Mouse (Mus musculus): ENCODE measurements around the gene Efs. TPM values are rescaled to one million over a fixed set of nuclear protein-coding genes. Genes with fewer than 3 reads are reported as not detected.
A peak's percentile ranks its signal among the peaks of the same experiment; 100 is the strongest.

The Efs gene
- total RNA-seq, 2 experiments from 2014 or later: 15.0 to 15.9 TPM

- DNase-seq: peak; percentile 77
- intact Hi-C loops (cut with DNase I): no loop called here
Observed at GRCm38 (mm10) chr14:54926401-54927158, 654 bp upstream of the Efs start.

- DNase-seq: peak; percentile 75
- intact Hi-C loops (cut with DNase I): no loop called here
Observed at GRCm38 (mm10) chr14:54924641-54925348, 1.1 kb downstream of the Efs start.

- intact Hi-C loops (cut with DNase I): no loop called here
- no peak for DNase-seq
Observed at GRCm38 (mm10) chr14:54920076-54920685, 5.7 kb downstream of the Efs start.

GRCm38 (mm10) chr14:54913343-54913742 lies 12.6 kb downstream of the Efs start:
- DNase-seq: no peak
- intact Hi-C loops (cut with DNase I): no loop called here

GRCm38 (mm10) chr14:54912886-54913285 lies 13.0 kb downstream of the Efs start, which contains the start of gene Slc22a17:
TSS of gene Slc22a17 (minus strand) at chr14:54913132.
- intact Hi-C loops (cut with DNase I): no loop called here
- peak; percentile 86 for DNase-seq

GRCm38 (mm10) chr14:54912109-54912850 lies 13.6 kb downstream of the Efs start:
- intact Hi-C loops (cut with DNase I): no loop called here
- peak; percentile 68 for DNase-seq

- intact Hi-C loops (cut with DNase I): loop anchor here (5.0 kb wide), 1 partner anchor 189 kb away; no protein-coding TSS in a partner anchor
Observed at GRCm38 (mm10) chr14:54908682-54909081, 17.2 kb downstream of the Efs start.

GRCm38 (mm10) chr14:54903641-54904040 lies 22.3 kb downstream of the Efs start:
- DNase-seq: no peak
- intact Hi-C loops (cut with DNase I): no loop called here

More at GRCm38 (mm10) chr14:54908682-54909081, 17.2 kb downstream of the Efs start:
- DNase-seq: no peak

GRCm38 (mm10) chr14:54900383-54900782 lies 25.5 kb downstream of the Efs start:
- intact Hi-C loops (cut with DNase I): no loop called here
- DNase-seq: peak; percentile 71

GRCm38 (mm10) chr14:54897445-54897844 lies 28.5 kb downstream of the Efs start:
- no peak for DNase-seq
- intact Hi-C loops (cut with DNase I): no loop called here

GRCm38 (mm10) chr14:54894296-54895151 lies 31.4 kb downstream of the Efs start:
- peak; percentile 69 for DNase-seq

GRCm38 (mm10) chr14:54893651-54894181 lies 32.2 kb downstream of the Efs start:
- intact Hi-C loops (cut with DNase I): no loop called here
- DNase-seq: peak; percentile 97

More at GRCm38 (mm10) chr14:54894296-54895151, 31.4 kb downstream of the Efs start:
- intact Hi-C loops (cut with DNase I): no loop called here

- DNase-seq: no peak
- intact Hi-C loops (cut with DNase I): no loop called here
Observed at GRCm38 (mm10) chr14:54892200-54892599, 33.7 kb downstream of the Efs start, which contains the start of gene Pabpn1. TSS of gene Pabpn1 (plus strand) at chr14:54892500.

- intact Hi-C loops (cut with DNase I): no loop called here
- no peak for DNase-seq
Observed at GRCm38 (mm10) chr14:54885309-54885708, 40.6 kb downstream of the Efs start.

GRCm38 (mm10) chr14:54884022-54884712 lies 41.8 kb downstream of the Efs start:
- intact Hi-C loops (cut with DNase I): no loop called here
- no peak for DNase-seq

- peak; percentile 93 for DNase-seq
- intact Hi-C loops (cut with DNase I): no loop called here
Observed at GRCm38 (mm10) chr14:54883154-54884021, 42.5 kb downstream of the Efs start, which contains the start of the genes Bcl2l2 and Gm20521. TSS of gene Bcl2l2 (plus strand) at chr14:54883377. TSS of gene Gm20521 (plus strand) at chr14:54883441.

GRCm38 (mm10) chr14:54877048-54877715 lies 48.7 kb downstream of the Efs start, which contains the start of gene Ppp1r3e:
TSS of gene Ppp1r3e (minus strand) at chr14:54877550.
- intact Hi-C loops (cut with DNase I): no loop called here
- DNase-seq: peak; percentile 75

Data from left cerebral cortex, postnatal 4 days (tissue).